Mouse (Mus musculus): ENCODE measurements at regions not wholly inside any gene's neighbourhood (a gene's known extent, or its start where the extent isn't known, plus 50 kb on each side); places are given as distances from the start of the nearest gene placed in this dataset.

DNA sequence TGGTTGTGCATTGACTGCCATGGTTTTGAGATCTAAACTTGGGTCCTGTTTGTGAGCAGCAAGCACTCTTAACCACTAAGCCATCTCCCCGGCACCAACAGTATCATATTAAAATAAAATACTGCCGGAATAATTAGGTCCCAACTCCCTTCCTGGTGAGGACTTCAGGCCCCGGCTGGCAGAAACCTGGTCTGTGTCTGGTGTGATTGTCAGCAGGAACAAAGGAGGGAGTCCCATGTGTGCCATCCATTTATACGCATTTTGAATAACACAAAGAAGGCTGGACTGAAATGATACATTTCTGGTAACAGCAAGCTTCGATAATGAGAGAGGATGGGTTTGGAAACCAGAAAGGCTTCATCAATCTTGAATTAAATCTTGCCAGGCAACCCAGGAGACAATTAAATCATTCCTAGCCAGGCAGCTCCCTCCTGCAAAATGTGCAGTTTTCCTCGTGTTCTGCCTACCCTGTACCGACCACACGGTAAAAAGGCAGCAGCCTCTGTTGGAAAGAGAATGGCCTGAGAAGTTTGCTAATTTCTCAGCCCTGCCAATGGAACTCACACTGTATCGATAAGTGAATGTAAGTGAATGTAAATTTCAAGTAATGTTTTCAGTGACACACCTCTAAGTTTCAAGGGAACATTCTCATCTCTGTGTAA is 80.5 kb upstream of the Zwint start:
- no peak for DNase-seq

DNA sequence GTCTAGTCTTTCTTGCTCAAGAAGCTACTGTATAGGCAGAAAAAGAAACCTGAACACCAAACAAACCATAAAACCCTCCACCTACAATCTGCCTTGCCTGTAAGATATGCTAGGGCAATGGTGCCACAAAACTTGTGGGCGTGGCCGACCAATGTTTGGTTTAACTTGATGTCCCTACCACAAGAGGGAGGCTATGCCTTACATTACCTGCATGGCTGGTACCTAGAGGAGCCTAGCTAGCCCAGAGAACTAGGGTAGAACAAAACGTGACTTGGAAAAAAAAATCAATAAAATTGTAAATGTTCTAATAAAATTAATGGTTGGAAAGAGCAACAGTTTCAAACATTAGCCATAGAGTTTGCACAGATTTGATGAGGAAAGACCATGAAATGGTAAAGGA is 76.9 kb upstream of the Zwint start:
- DNase-seq, result no peak

DNA sequence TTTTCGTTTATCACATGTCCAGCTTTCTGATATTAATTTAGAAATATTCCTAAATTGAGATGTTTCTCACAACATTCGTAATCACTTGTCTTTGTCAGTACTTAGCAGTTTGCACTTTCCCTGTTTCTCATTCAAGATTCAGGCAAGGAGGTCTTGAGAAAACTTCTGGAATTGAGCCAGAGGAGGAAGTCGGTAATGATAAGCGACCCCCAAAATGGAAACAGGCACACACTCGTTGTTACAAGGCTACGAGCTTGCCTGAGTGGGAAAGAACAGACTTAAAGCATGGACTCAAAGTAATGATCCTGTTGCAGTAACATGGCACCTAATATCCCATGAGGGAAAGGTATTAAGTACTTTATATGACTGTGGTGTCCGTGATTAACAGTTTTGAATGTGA is 76.1 kb upstream of the Zwint start:
- DNase-seq, result no peak

DNA sequence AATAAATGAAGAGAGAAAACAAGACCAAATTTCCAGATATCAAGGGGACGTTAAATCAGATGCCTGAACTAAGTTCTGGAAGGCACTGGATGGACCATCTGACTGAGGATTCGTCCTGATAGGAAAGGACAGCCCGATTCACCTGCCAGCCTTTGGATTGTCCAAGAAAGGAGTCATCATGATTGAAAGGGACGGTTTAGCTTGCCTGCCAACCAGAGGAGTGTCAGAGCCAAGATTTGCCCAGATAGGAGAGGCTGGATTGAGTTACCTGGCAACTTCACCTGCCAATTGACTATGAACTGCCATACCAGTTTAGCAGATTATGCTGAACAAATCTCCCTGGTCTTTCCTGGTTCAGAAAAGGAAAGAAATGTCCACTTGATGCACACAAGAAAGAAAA is 73.3 kb upstream of the Zwint start:
- DNase-seq, result no peak

DNA sequence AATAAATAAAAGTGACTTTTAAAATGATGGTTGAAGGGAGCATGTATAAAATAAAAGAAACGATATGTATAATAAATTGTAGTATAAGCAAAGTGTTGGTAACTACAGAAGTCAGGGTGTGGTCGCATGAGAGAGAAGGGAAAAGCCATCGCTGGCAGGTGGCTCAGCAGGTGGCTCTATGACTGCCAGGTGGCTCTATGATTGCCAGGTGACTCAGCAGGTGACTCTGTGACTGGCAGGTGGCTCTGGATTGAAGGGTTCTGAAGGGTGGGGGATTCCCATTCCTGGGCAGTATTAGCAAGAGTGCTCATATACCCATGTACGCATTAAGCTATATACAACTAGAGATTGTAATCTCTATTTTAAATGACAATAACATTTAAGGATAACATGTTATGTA is 66.1 kb upstream of the Zwint start:
- no peak for DNase-seq

DNA sequence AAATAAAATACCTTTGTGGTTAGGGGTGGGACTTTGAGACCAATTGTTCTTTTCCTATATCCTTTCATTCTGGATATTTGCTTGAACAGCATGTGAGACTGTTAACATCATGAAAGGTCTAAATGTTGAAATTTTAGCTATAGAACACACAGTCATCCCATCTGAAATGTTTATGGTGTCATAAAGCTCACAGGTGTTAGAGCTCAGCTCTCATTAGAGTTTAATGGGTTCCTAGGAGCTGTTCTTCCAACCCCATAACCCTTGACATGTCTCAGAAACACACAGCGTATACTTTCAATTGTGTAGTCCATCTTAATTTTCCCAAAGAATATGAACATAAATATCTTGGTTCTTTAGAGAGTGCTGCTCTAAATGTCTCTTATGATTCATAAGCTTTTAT is 61.6 kb upstream of the Zwint start:
- DNase-seq, result no peak

Data from kidney, postnatal 25 days (tissue).